Mouse (Mus musculus) right cerebral cortex, adult 2 months (tissue): ENCODE measurements around the gene Otud7b.
"Not testable (repeated sequence)": the region's sequence is repeated elsewhere in the genome, so short reads cannot be mapped to it uniquely, and the experiment has no call there.

ENCODE experiments used
- DNase-seq, 2 experiments: peaks; one replicate each; pipeline ENCODE4 v3.0.0; 2021 to 2022; ENCODE audit warnings: low spot score in 2 of 2

Otud7b gene

DNA sequence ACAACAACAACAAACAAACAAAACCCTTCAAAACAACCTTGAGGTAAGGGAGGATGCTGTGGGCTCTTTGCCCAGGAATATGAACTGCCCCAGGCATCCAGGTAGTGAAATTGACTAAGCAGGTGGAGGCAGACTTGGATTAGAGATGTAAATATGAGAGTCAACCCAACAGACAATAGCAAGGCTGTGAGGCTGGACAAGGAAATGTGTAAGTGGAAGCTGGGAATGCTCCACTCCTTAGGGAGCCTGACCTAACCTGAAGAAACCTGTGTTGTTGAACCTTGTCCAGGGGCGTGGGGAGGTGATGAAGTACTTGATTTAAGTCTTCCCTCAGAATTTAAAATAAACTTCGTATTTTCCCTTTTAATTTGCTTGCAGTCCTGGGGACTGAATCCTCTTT is 74.6 kb downstream of the Otud7b start:
- no peak for DNase-seq

- DNase-seq = no peak
These were observed 75.2 kb downstream of the Otud7b start for GRCm38 (mm10) chr3:96179531-96179930.

DNA sequence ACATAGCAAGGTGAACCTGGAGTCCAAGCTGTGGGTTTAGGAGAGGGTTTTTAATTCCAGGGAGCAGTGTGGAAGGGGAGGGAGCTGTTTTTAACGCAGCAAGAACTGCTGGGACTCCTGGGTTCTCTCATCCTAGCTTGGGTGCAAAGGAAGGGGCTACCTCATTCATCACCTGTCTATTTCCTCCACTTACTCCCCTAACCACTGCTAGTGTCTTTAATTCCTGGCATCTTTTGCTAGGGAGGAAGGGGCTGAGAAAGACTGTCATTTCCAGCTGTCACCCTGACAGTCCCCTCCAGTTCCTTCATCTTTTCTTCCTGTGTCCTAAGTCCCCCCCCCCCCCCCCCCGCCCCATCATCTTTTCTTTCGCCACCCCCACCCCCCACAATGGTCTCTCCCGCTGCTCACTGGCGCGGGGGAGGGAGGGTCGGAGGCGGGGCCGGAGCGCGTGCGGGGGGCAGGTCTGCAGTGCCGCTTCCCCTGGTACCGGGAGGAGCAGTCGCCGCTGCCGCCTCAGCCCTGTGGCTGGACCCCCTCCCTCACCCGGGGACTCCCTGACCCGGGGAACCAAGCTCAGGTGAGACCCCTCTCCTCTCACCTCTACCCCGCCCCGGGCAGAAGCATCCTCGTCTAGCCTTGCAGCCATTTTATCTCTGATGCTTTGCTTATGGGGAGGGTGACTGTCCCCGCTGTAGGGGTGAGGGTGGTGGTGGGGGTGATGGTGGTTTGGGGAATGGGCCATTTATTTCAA is 76.6 kb downstream of the Otud7b start, which contains the start of gene Sv2a:
Sv2a (plus strand) TSS at position 425 of the 751 bp plus-strand sequence.
- DNase-seq = peak; percentile 69 to 72

- DNase-seq = peak in 1 of 2 experiments; percentile 47
These were observed 77.4 kb downstream of the Otud7b start for GRCm38 (mm10) chr3:96181510-96182381.

GRCm38 (mm10) chr3:96182382-96182776 is 78.1 kb downstream of the Otud7b start:
- DNase-seq = peak in 1 of 2 experiments; percentile 47

DNA sequence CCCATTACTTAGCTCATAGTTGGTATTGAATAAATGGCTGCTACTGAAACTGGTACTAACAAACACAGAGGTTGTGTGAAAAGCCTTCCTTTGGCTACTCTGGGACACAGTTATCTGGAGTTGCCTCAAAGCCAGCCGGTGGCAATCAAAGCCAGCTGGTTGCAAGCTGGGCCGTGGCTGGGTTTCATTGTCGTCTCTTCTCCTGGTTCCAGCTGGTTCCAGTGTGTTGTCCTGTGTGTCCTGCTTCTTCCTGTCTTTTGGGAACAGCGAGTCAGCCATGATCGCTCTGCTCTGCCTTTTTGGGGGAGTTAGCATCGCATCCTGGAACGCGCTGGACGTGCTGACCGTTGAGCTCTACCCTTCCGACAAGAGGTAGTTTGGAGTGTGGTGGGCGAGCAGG is 88.7 kb downstream of the Otud7b start:
- no peak for DNase-seq

GRCm38 (mm10) chr3:96194966-96195365 is 90.6 kb downstream of the Otud7b start:
- DNase-seq = no peak

DNA sequence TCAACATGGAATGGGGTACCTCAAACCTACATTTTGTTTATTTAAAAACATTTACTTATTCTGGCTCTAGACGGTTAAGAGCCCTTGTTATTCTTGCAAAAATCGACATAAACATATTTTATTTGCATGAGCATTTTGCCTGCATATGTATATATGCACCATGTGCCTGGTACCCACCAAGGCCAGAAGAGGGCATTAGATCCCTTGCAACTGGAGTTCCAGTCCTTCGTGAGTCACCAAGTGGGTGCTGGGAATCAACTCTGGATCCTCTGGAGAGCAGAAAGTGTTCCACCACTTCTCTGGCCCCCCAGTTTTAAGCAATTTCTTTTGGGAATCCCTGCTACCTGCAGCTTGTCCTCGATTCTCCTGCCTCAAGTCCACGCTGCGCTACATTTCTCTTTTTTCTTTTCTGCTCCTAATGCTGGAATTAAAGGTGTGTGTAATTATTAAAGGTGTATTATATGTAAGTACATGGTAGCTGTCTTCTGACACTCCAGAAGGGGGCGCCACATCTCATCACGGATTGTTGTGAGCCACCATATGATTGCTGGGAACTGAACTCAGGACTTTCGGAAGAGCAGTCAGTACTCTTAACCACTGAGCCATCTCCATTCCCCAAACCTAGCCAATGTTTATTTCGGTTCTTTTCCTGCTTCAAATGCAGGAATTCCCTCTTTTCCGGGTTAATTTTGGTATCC is 91.4 kb downstream of the Otud7b start:
- DNase-seq = no peak

DNA sequence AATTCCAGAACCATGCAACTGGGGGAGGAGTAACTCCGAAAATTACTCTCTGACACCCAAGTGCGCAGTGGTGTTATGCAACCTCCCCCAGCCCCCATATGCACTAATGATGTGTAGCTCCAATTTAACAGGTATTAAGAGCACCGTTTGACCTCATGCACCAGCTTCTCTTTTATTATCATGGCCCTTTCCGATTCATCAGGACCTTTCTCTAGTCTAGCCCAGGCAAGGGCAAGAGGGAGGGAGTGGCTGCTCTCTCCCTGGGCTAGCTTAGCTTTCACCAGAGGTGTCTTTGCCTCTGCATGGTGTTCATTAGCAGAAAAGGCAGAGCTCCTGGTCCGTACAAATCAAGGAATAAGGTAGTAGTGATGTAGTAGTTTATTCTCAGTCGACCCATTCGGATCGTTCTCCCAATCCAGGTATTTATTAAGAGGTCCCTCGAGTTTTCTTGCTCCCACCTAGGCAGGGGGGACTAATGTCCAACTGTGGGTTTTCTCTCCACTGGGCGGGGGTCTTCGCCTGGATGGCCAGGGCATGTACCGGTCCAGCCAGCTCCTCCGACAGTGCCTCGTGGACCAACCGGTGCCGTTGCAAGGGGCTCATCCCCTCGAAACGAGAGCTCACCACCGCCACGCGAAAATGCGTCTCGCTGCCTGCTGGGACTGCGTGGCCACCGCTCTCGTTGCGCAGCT is 92.3 kb downstream of the Otud7b start:
- DNase-seq = peak in 1 of 2 experiments; percentile 44

DNA sequence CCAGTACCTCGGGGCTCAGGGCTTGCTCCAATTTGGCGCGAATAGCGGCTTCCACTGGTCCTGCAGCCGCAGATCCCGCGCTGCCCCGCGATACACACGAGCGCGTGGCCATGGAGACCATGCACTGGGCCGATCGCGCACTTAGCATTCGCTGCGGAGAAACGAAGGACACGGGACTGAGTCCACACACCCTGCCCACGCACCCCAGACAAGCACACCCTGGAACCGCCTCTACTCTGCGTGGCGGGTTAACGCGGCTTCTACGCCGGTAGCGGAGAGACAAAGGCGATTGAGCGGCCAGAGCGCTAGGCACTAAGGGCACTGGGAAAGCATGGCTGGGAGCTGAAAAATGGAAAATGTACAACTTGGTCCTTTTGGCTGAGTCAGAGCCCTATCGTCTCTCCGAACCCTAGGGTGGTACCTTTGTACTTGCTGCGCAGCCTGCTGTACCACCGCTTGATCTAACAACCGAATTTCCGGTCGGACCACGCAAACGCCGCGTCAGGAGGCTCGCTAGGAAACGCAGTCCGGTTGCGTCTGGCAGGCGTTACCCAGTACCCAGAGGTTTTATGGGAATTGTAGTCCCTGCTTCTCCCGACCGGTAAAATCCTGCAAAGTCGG is 92.9 kb downstream of the Otud7b start:
- DNase-seq = peak; percentile 95

DNA sequence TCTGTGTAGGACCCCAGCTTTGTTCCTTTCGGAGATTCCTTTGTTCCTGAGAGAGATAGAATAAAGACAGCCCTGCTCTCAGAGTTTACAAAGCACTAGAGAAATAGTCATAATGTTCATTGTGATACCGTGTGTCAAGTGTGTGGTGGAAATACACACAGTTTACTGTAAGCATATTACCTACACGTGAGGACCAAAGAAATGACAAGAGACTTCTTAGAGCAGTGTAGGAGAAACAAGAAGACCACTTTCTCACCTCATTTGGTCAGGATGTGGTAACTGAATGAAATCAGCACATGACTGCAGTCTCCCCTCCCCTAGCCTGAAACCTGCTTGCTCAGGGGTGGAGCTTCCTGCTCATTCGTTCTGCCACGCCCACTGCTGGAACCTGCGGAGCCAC is 93.9 kb downstream of the Otud7b start:
- no peak for DNase-seq

GRCm38 (mm10) chr3:96198601-96199251 is 94.4 kb downstream of the Otud7b start:
- DNase-seq = not testable (repeated sequence)

GRCm38 (mm10) chr3:96199731-96200130 is 95.4 kb downstream of the Otud7b start:
- DNase-seq = no peak

DNA sequence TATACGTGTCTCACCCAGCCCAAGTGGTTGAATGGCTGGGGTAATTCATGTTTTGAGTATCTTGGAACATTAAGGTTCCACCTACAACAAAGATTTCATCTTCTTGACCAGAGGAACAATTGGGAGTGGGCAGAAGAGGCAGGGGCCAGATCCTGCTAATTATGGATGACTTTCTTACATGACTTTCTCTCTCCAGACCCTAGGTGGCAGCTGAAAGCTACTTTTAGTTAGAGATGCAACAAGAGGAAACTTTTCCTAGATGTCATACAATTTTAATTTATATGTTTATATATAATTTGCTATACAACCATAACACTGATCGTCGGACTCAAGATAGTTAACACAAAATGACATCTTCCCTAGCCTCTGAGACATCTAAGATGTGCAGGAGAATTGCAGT is 103.5 kb downstream of the Otud7b start:
- no peak for DNase-seq

GRCm38 (mm10) chr3:96209242-96209641 is 104.9 kb downstream of the Otud7b start:
- no peak for DNase-seq
